Mouse (Mus musculus) layer of hippocampus, postnatal 25 days (tissue): Measurements from ENCODE around the gene Sfxn5. TPM values are rescaled to one million over a fixed set of nuclear protein-coding genes. Genes with fewer than 3 reads are reported as not detected.

Experiments used
- DNase-seq, 2 experiments: peaks; one replicate each; pipeline ENCODE4 v3.0.0; 2022; ENCODE audit warnings: mixed read lengths in 2 of 2, low spot score in 1 of 2; ENCODE audit errors: extremely low spot score in 1 of 2
- total RNA-seq, 2 experiments: library from RNA; stranded (reverse); gene quantifications; 2 replicates each; pipeline ENCODE4 v1.2.3; 2021

Sfxn5 gene
- total RNA-seq, 2 experiments from 2014 or later, result 168 to 177 TPM

DNA sequence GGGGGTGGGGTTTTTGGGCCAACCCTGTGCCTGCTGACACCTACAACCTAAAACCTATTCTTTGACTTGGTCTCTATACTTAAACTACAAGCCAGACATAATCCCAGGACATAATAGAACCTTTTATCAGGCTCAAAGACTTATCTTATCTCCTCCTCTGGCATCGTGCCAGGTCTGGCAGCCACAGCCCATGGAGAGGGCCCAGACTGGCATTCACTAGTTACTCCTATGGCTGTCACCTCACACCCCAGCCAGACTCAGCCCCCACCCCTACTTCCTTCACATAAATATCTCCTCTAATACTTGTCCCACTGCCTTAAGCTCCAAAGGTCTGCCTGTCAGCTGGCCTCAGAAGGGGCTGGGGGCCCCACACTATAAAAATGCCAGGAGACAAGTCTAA lies 33.2 kb upstream of the Sfxn5 start:
- DNase-seq, result no peak

DNA sequence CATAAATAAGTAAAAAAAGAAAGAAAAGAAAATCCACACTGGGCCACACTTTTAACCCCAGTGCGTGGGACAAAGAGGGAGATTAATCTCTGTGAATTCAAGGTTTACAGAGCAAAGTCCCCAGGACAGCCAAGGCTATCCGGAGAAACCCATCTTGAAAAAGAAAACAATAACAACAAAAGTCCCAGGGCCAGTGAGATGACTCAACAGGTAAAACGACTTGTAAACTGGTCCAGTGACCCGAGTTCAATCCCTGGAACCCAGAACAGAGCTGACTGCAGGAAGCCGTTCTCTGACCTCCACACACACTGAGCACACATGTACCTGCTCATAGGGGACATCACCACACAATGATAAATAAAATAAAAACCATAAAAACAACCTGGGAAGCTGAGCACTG lies 31.2 kb upstream of the Sfxn5 start:
- no peak for DNase-seq

DNA sequence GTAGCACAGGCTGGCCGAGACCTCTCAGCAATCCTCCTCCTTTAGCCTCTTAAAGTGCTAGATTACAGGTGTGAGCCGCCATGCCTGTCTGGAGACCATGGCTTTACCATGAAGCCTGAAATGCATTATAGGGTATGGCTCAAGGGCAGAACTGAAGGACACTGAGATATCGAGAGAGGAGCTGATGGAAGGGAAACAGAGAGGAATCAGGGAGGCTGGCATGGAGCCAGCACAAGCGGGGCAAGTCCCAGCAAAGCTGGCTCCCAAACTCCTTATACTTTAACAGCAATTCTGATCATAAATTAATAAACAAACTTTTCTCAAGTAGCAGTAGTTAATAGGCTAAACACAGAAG lies 30.7 kb upstream of the Sfxn5 start:
- no peak for DNase-seq

DNA sequence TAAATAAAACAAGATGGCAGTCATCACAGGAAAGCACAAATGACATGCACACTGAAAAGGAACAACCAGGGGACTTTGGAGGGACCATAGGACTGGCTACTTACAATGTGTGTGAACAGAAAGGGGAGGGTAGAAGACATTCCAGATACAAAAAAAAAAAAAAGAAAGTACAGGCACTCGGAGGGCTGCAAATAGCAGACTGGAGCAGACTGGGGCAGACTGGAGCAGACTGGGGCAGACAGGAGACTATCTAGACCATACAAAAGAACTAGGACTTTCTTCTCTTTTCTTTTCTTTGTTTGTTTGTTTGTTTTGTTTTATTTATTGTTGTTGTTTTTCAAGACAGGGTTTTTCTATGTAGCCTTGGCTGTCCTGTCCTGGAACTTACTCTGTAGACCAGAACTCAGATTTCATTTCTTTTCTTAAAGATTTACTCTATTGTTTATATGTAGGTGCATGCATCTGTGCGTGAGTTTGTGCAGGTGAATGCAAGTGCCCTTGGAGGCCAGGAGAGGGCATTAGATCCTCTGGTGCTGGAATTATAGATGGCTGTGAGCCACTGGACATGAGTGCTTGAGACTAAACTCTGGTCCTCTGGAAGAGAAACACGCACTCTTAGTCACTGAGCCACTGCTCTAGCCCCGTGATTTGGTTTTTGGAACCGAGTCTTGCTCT lies 30.1 kb upstream of the Sfxn5 start:
- no peak for DNase-seq

DNA sequence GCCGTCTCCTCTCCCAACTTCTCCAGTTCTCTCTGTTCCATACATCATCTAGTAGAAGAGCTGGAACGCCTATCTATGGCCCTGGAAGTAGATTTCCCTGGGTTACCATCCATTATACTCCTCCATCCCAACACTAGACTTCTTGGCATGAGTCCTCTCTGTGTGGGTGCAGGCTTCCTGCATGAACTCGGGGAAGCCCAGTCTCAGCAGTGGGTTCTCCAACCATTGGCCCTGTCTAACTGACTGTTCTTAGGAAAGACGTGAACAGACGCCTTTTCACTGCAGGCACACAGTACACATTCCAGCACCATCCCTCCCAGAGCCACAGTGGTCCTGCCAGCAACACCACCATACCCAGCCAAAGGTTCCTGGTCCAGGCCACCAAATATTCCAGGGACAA lies 29.4 kb upstream of the Sfxn5 start:
- DNase-seq, result no peak

DNA sequence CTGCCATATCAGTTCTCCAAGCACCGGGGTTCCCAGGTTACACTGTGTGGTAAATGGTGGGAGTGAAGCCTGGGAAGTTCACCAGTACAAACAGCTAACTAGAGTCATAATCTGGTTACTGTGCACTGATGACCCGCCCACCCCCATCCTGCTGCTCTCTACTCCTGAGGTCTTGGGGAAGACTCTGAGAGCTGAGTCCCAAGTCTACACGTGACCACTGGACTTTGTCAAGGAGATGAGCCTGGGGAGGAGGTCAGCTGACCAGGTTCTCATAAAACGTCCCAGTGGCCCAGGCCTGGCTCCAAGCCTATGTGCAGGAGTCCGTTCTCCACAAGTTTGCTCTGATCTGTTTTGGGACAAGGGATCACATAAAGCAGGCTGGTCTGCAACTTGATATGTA lies 27.1 kb upstream of the Sfxn5 start:
- no peak for DNase-seq

DNA sequence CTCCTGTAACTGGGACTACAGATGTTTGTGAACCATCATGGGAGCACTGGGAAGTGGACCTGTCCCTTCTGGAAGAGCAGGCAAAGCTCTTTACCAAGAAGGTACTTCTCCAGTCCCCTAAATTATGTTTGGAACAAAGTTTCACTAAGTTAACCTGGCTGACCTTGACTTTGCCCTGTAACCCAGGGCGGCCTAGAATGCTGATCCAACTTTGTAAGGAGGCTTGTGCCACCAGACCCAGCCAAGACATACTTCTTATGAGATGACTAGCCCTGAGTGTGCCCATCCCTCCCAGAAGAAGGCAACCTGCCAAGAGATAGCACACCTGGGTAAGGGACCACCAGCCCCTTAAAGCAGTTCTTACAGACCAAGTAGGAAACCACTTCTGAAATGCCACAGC lies 25.7 kb upstream of the Sfxn5 start:
- DNase-seq, result no peak

DNA sequence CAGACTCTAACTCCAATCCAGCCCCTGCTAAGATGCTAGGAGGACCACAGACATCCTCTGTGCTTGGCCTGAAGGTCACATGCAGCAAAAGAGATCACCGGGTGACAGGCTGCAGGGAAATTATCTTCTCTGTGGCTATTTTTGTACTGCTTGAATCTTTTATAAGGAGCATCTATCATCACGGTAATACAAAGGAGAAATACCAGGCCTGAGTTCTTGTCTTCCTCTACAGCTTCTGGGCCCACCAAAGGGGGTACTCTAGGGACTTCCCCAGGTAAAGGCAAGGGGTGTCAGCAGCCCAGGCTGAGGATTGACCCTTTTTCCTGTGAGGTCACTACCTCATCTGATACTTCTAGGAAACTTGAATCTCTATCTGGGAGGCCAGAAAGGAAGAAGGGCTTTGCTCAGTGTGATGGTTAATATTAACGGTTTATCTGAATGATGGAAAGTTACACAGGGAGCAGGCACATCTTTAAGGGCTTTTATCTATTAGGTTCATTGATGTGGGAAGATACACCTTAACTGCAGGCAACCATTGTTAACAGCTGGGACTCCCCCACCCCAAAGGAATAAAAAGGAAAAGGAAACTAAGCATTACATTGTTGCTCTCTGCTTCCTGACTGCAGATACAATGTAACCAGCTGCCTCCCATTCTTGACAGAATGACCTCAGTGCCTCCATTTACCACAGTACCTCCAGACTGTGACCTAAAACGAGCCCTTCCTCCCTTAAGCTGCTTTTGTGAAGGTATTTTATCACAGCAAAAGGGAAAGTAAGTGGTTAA lies 23.7 kb upstream of the Sfxn5 start:
- DNase-seq, result no peak

DNA sequence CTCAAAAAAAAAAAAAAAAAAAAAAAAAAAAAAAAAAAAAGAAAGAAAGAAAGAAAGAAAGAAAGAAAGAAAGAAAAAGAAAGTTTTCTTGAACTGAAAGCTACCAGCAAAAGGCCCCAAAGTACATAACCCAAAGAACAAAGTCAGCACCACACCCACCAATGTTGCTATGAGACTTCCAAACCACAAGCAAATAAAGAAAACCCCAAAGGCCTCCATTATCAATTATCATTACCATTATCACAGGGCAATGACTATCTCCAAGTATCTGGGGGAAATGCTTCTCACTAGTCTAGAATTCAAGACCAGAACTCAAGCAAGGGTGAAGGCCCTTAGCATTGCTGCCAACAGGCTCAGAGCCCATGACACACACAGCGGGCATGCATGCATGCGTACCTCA lies 22.5 kb upstream of the Sfxn5 start:
- no peak for DNase-seq

DNA sequence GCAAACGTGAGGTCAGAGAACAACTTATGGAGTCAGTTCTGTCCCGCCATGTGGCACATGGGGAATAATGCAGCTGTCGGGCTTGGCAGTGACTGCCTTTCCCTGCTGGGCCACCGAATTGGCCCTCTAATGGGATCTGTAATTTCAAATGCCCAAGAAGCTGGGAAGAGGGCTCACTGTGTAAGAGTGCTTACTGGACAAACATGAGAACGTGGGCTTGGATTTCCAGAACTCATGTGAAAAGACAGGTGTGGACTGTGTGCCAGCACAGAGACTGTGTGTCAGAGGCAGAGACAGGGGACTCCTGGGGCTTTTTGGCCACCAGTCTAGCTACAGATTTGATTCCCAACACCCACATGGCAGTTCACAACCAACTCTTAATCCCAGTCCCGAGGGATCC lies 21.5 kb upstream of the Sfxn5 start:
- no peak for DNase-seq

DNA sequence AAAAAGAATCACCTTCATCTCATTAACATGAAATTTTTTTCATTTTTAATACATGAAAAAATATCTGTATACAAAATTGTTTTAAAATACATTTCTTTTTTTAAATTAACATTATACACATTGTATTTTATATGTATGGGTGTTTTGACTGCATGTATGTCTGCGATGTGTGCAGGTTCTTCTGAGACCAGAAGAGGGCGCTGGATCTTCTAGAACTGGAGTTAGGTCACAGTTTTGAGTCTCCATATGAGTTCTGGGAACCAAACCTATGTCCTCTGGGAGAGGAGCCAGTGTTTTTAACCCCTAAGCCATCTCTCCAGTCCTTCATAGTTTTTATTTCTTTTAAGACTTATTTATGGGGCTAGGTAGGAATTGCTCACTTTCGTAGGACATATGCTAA lies 20.5 kb upstream of the Sfxn5 start:
- no peak for DNase-seq

DNA sequence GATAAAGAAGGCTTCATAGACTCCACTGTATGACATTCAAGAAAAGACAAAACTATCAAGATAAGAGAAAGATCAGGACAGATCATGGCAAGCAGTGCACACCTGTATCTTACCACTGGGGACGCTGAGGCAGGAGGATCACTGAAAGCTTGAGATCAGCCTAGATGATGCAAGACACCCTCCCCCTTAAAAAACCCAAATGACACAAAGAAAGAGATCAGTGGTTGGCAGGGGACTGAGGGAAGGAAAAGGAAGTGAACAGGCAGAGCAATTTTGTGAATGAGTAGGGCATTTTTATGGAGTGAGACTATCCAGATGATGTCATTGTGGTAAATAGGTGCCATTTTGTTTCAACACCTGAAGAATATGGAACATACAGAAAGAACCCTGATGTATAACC lies 16.9 kb upstream of the Sfxn5 start:
- no peak for DNase-seq

DNA sequence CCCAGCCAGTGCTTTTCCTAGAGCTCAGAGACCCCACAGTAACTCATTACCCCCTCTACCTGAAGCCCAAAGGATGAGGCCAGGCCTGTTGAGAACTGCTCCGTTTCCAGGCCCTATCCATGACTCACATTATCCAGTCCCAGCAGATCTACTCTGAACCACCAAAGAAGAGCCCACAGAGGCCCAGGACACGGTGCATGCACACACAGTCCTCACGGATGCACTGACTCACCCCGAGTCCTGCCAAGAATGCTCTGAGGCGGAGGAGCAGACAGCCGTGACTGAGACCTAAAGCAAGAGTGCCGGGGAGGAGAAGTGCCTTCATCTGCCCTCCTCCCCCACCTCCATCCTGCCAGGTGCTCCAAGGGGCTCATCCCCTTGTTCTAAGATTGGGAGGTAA lies 16.0 kb upstream of the Sfxn5 start:
- no peak for DNase-seq

DNA sequence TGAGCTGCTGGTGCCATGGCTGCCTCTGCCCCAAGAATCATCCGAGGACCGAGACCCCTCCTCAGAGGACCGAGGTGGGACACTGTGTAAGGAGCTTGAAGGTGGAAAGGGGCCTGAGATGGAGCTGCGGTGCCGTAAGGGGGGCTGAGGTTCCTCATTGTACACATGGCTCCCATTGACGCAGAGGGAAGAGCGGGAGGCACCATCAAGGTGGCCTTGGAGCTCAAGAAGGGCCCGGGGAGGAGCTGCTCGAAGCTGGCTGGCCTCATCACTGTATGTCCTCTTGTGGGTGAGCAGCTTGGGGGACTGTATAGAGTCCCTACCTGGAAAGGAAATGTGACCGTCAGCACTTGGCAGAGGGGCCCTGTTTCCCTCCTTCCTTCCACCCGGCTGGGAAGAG lies 14.9 kb upstream of the Sfxn5 start:
- DNase-seq, result no peak

DNA sequence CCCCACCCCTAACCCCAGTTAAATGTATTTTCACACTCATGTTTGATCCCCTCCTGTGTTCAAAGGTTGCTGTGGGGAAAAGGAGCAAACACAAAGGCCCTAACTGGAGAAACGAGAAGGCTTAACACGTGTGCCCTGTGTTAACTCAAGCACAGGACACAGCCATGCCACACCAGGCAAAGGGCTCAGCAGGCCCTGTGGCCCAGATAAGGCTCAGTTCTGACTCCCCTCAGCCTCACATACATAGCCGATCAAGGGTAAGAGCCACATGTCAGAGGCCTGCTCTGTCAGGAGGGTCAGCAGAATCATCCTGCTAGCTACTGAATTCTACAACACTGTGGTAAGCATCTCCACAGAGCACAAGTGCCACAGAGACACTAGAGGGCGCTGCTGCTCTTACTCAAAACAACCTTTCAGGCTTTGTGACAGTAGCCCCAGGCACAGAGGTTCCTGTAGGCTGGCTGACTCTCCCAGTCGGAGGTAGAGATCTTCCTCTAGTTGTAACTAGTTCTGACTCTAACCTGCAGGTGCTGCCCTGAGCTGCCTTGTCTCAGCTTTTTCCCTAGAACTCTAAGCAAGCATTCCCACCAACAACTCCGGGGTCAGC lies 12.9 kb upstream of the Sfxn5 start:
- DNase-seq, result peak; percentile 70 to 92

DNA sequence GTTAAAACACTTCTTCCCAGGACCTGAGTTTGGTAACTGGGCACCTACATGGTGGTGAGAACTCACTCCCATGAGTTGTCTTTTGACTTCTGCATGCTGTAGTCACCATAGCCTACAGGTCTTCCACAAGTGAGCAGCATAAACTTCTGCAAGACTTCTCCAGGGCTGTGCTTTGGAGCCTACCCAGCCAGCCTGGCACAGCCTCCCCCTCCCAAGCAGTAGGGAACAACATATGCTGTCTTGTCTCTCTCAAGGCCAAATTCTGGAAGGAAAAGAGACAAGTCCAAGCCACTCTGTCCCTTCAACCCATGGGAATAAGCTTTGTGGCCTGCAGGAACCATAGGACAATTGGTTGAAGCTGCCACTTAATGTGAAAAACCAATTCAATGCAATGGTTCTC lies 11.7 kb upstream of the Sfxn5 start:
- no peak for DNase-seq

DNA sequence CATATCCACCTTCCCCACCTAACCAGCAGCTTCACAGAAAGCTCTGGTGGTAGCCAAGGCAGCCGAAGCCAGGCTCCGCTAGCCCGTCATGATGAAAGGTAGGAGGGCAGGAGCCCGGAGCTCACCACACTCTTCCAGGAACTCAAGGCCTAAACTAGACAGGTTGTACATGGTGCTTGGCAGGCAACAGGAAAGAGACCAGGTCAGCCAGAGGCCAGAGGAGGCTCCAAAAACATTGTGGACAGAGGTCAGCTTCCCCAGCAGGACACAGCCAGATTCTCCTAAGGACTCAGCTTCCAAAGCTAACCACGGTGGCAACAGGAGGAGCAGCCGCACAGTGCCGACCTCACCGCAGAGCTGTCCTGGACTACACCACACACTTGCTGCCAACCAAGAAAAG lies 9.8 kb upstream of the Sfxn5 start:
- DNase-seq, result no peak

DNA sequence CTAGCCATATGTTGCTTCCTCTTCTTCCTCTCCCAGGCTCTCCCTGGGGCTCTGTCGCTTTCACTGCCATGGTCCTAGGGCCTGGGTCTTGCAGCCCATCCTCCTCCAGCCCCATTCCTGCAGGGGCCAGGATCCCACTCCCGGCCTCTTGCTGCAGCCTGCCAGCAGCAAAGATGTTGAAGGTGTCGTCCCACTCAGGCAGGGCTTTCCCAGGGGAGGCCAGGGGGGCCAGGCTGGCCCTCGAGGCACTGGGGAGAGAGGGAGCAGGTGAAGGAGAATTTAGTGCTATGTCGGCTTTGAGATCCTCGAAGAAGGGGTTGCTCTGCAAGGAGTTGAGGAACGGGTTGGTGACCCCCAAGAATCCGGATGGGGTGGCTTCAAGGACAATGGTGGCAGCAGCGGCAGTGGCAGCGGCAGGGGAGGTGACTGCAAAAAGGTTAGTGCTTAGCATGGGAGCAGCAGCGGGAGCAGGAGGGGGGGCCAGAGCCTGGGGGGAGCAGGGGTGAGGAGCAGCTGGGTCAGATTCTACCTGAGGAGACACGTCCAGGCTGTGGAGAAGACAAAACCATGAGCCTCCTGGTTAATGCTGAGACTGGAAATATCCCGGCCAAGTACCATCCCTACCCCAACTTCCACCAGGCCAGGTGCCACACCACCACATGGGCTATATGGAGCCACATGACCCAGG lies 8.7 kb upstream of the Sfxn5 start:
- DNase-seq, result no peak

DNA sequence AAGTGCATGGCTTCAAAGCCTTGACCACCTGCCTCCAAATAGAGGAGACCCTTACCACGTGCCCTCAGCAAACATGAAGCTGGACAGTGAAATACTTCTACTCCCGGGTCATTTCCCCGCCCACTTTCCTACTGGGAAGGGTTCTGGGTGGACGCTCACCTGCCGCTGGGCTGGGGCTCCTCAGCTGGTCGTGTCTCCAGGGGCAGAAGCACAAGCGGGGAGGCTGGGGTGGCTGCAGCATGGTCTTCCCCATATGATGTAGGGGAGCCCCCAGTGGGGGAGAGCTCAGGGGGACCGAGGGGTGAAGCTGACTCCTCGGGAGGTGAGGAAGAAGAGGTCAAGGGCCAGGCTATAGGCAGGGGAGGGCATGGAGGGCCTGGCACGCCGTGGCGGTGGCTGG lies 7.0 kb upstream of the Sfxn5 start:
- DNase-seq, result no peak

DNA sequence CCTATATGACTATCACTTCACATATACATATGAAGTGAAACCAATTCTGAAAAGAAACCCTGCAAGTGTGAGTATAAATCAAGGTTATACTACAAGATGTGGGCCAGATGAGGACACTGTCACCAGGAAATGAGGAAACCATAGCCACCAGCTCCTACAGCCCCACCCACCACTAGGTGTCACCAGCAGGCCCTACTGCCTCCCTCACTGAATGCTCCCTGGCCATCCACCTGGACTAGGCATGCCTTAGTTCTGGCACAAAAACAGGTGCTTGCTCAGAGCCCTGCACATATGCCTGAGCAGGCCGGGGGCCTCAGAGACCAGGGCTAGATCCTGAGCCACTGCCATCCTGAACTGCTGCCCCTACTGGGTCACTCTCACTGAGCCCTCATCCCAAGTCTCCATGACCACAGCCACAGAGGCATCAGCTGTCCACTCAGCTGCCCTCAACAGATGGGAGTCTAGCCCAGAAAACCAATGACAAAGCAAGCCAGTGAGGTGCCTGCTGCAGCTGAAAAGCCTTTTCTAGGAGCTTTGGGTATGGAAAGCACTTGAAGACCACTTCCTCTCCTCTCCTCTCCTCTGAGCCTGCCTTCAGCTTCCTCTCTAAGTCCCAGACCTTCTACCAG lies 6.2 kb upstream of the Sfxn5 start:
- peak in 1 of 2 experiments; percentile 49 for DNase-seq

DNA sequence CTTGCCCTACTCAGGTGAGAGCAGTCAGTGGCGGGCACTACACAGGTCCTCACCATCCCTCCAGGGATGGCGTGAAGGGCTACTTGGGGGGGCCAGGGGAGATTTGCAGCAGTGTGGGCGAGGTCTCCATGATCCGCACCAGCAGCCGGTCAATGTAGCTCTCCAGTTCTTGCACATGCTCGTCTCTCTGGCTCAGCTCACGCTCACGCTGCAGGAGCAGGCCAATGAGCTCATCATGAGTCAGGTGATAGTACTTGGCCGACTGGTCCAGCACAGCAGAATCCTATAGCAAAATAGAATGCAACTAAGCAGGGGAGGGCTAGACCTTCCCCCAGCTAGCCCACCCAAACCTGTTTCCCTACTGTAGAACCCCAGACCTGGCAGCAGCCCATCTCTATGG lies 3.7 kb upstream of the Sfxn5 start:
- DNase-seq, result no peak
